Mouse (Mus musculus): ENCODE measurements at regions not wholly inside any gene's neighbourhood (a gene's known extent, or its start where the extent isn't known, plus 50 kb on each side); places are given as distances from the start of the nearest gene placed in this dataset.

DNA sequence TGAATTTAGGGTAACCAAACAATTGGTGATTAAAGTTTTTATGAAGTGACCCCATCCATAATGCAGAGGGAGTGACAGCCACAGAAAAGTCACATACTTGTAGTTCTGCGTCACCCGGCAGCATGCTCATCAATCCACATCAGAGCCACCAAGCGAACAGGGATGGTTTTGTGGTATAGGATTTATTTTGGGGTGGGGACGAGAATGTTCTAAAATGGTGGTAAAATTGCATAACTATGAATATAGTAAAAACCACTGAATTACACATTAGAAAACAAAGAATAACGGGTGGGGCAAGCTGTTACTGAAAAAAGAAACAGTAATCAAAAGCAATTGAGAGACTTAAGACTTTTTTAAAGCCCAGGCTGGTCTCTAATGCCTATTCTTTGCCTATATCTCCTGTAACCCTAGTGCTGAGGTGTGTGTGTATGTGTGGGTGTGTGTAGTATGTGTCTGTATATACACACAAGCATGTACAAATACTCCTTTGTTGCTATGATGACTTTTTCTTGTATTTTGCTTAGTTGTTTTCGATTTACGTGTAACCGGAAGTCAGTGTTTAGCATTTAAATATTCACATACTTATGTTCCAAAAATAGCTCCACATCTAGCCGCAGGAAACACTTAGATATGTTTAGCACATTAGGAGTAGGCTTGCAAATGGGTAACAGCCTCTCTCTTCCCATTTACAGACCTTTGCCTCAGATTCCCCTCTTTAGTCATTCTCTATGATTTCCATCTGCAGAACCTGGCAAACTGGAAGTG, 57.4 kb upstream of the Jak2 start:
- peak; percentile 11 for DNase-seq (ENCODE audit: low spot score)

- no peak for DNase-seq (ENCODE audit: low spot score)
Observed at GRCm38 (mm10) chr19:29196186-29196585, 55.4 kb upstream of the Jak2 start.

DNA sequence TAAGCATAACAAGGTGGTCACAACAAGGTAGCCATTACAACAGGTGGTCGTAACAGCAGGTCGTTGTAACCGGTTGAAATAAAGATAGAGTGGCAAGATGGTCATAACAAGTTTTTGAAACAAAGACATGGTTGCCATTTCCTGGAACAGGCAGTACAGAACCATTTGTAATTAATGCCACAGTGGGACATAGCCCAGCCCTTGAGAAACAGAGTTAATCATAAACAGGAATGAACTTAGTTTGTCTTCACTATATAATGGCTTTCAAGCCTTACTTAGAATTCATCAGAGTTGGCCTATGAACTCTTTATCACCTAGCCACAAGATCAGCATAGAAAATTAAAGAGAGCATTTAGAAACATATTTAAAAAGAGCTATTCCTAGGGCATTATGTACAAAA, 53.0 kb upstream of the Jak2 start:
- DNase-seq (ENCODE audit: low spot score), result no peak

DNA sequence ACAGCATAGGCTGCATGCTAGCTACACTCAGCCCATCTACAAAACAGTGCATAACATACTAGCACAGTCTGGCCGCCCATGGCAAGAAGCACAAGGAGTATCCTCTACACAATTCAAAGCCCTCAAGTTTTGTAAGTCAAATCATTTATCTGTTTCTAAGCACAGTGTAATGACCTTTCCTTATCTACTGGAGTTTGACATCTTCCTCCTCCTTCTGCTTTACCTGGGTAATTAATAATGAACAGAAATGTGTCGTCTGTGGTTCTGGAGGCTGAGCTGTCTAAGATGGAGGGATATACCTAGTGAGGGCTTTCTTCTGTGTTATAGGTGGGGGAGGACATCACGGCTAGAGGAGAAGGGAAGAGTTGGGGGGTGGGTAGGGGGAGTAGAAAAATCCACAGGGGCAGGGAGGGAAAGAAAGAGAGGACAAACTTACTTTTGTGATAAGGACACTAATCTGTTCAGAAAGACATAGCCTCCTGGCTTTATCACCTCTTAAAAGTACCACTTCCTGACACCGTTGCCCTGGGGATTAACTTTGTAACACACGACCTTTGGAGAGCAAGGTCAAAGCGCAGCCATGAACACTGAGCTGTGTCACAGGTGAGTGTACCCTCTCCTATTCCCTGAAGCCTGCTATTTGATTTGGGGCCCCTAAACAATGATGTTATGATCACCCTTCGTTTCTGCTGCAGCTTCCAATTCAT, 52.4 kb upstream of the Jak2 start:
- DNase-seq (ENCODE audit: low spot score), result no peak

- no peak for DNase-seq (ENCODE audit: low spot score)
Observed at GRCm38 (mm10) chr19:29201674-29202073, 50.0 kb upstream of the Jak2 start.

Data from T-cell, adult 2 months (primary cell).